Comparison of ENCODE assay signal across 8 mouse cellular contexts in genomic region chr9:122568691-122569441, GRCm38 (mm10).
DNase-seq lines count a peak whose midpoint lies in the region; ATAC-seq and TF ChIP-seq lines count a peak whose summit lies in the region.

No protein-coding gene starts in this region.

- peak overlapping the region; percentile 84 for H3K4me2 ChIP-seq in hindbrain, embryonic 15.5 days
- peak overlapping the region; percentile 69 for H3K4me2 ChIP-seq in stomach, embryonic 14.5 days (replicated peaks; ENCODE audit: low read depth, low read length)

- H3K9me3 ChIP-seq in hindbrain, embryonic 15.5 days: no peaks in the 10 kb centered on the region
- H3K9me3 ChIP-seq in stomach, embryonic 14.5 days (ENCODE audit: control insufficient read depth, low read depth, low read length): no peaks in the 10 kb centered on the region

- DNase-seq in cerebellum, adult 2 months: peak; percentile 9 to 18
- DNase-seq in cerebellum, adult 11 months: no peak
- DNase-seq in testis, postnatal 10 days (ENCODE audit: low spot score): no peak

- no peak for TF ChIP-seq CTCF in cerebellum, adult 2 months (IDR thresholded peaks at IDR 0.05; ENCODE audit: borderline replicate concordance, insufficient read depth, low read depth, low read length)
- TF ChIP-seq CTCF in testis, adult 2 months (IDR thresholded peaks at IDR 0.05; ENCODE audit: control insufficient read depth, insufficient read depth, insufficient replicate concordance, low read depth, low read length): no peak

- peaks cover 5% of the 10 kb centered on the region; the same call in 1 of the 2 replicates for H3K4me1 ChIP-seq in cerebellum, adult 2 months (ENCODE audit: control insufficient read depth, insufficient read depth, low read length)
- H3K4me1 ChIP-seq in testis, adult 2 months (ENCODE audit: control insufficient read depth, insufficient read depth, low read length): peaks cover 26% of the 10 kb centered on the region
- H3K4me1 ChIP-seq in hindbrain, embryonic 15.5 days (replicated peaks): peaks cover 45% of the 10 kb centered on the region
- peaks cover 14% of the 10 kb centered on the region; the same call in 1 of the 2 replicates for H3K4me1 ChIP-seq in stomach, embryonic 14.5 days (ENCODE audit: control insufficient read depth, insufficient read depth, low read length)

- H3K4me3 ChIP-seq in cerebellum, adult 2 months (replicated peaks; ENCODE audit: insufficient read depth, low read depth, low read length): no peak overlapping the region
- H3K4me3 ChIP-seq in testis, adult 2 months (ENCODE audit: control insufficient read depth, low read depth, low read length): peak overlapping the region; percentile 12
- peak overlapping the region; percentile 48 for H3K4me3 ChIP-seq in hindbrain, embryonic 15.5 days
- peak overlapping the region; percentile 35 for H3K4me3 ChIP-seq in stomach, embryonic 14.5 days (ENCODE audit: low read depth, low read length)

- peak; percentile 68 for ATAC-seq in hindbrain, embryonic 15.5 days (ENCODE audit: low FRiP score, low read depth)
- ATAC-seq in megakaryocyte-erythroid progenitor cell, adult 5-6 weeks (replicated peaks; ENCODE audit: low FRiP score, low TSS enrichment, poor library complexity, severe bottlenecking): peak; percentile 41
- ATAC-seq in stomach, embryonic 14.5 days (ENCODE audit: insufficient number of reproducible peaks, insufficient read depth, low FRiP score, low read depth): no peak
- no peak for ATAC-seq in cerebellum, adult (ENCODE audit: insufficient number of reproducible peaks, low FRiP score, low TSS enrichment)

- WGBS in cerebellum, adult 2 months: under 1% methylated on average over 68 of the region's 68 CpGs
- WGBS in hindbrain, embryonic 15.5 days: 1% methylated on average over 64 of the region's 68 CpGs
- under 1% methylated on average over 62 of the region's 68 CpGs for WGBS in stomach, embryonic 14.5 days

- no peak for TF ChIP-seq POLR2A in cerebellum, adult 2 months (IDR thresholded peaks at IDR 0.05; ENCODE audit: borderline replicate concordance, insufficient read depth, low read length)
- no peak for TF ChIP-seq POLR2A in testis, adult 2 months (IDR thresholded peaks at IDR 0.05; ENCODE audit: control insufficient read depth, low read depth, low read length)

- peaks cover 4% of the 10 kb centered on the region; the same call in 1 of the 2 replicates for H3K27me3 ChIP-seq in cerebellum, adult 2 months (ENCODE audit: control insufficient read depth, insufficient read depth, low read length)
- H3K27me3 ChIP-seq in testis, adult 2 months (ENCODE audit: control insufficient read depth, insufficient read depth, low read length): no peaks in the 10 kb centered on the region; the same call in 1 of the 2 replicates
- peaks cover 49% of the 10 kb centered on the region for H3K27me3 ChIP-seq in hindbrain, embryonic 15.5 days
- H3K27me3 ChIP-seq in stomach, embryonic 14.5 days (ENCODE audit: control insufficient read depth, insufficient read depth, low read length): peaks cover 50% of the 10 kb centered on the region

- no peaks in the 10 kb centered on the region for H3K36me3 ChIP-seq in testis, adult 2 months (ENCODE audit: control insufficient read depth, insufficient read depth, low read length)
- H3K36me3 ChIP-seq in hindbrain, embryonic 15.5 days: no peaks in the 10 kb centered on the region
- H3K36me3 ChIP-seq in stomach, embryonic 14.5 days (ENCODE audit: control insufficient read depth, insufficient read depth, low read length): no peaks in the 10 kb centered on the region

- H3K9ac ChIP-seq in hindbrain, embryonic 15.5 days: peak overlapping the region; percentile 53
- H3K9ac ChIP-seq in stomach, embryonic 14.5 days (replicated peaks; ENCODE audit: low read depth, low read length): 0 out of 2 replicates have a peak overlapping the region, but pooled peaks have one; percentile 14

- H3K27ac ChIP-seq in cerebellum, adult 2 months (ENCODE audit: insufficient read depth, low read length): no peak overlapping the region
- no peak overlapping the region for H3K27ac ChIP-seq in testis, adult 2 months (ENCODE audit: control insufficient read depth, insufficient read depth, low read depth, low read length)
- peak overlapping the region; percentile 85 for H3K27ac ChIP-seq in hindbrain, embryonic 15.5 days (replicated peaks)
- H3K27ac ChIP-seq in stomach, embryonic 14.5 days (ENCODE audit: low read length): no peak overlapping the region

Comparison
In these comparisons a context has a peak if more than half of its experiments do, and no peak if none do; other contexts are left out.
1. DNase-seq: peak in cerebellum, adult 2 months (2 of 2); none in cerebellum, adult 11 months (single experiment) and testis, postnatal 10 days (single experiment).
2. ATAC-seq: peak in hindbrain, embryonic 15.5 days (single experiment) and megakaryocyte-erythroid progenitor cell, adult 5-6 weeks (single experiment); none in stomach, embryonic 14.5 days (single experiment) and cerebellum, adult (single experiment).